Mouse (Mus musculus) bone marrow macrophage, adult 2 months (primary cell): ENCODE measurements around the gene Gm20388.

ENCODE experiments used
- CTCF ChIP-seq: IDR thresholded peaks from 2 replicates; pipeline ENCODE4 v1.5.1; 2012; ENCODE audit warnings: low read depth, mild to moderate bottlenecking, low read length, moderate library complexity
- POLR2A ChIP-seq: IDR thresholded peaks from 2 replicates; pipeline ENCODE4 v1.6.1; 2012; ENCODE audit warnings: mild to moderate bottlenecking, low read depth, low read length, borderline replicate concordance

- TF ChIP-seq CTCF (no peak), POLR2A (no peak)
Observed at GRCm38 (mm10) chr8:120973046-120973445, 1062.4 kb downstream of the Gm20388 start.
